Mouse (Mus musculus) midbrain, embryonic 12.5 days (tissue): ENCODE data around the gene Zfp276. TPM values are rescaled to one million over a fixed set of nuclear protein-coding genes. Genes with fewer than 3 reads are reported as not detected.
"Not testable (repeated sequence)": the region's sequence is repeated elsewhere in the genome, so short reads cannot be mapped to it uniquely, and the experiment has no call there.

Source experiments
- ATAC-seq: fragments of 200-750 bp; cut with Nextera tagmentation; 2 replicates; pipeline ENCODE4 v1.8.0; 2017; ENCODE audit warnings: low read depth, moderate TSS enrichment, moderate library complexity; ENCODE audit not compliant: low FRiP score
- H3K27ac ChIP-seq: fragments of 300-500 bp; sonication (generic); replicated peaks from 2 replicates; pipeline ENCODE4 v1.5.1; 2016; ENCODE audit warnings: mild to moderate bottlenecking
- H3K27me3 ChIP-seq: fragments of 300-500 bp; sonication (generic); 2 replicates; pipeline ENCODE4 v1.6.1; 2016; ENCODE audit warnings: mild to moderate bottlenecking
- H3K36me3 ChIP-seq: fragments of 300-500 bp; sonication (generic); 2 replicates; pipeline ENCODE4 v1.6.1; 2016
- H3K4me1 ChIP-seq: fragments of 300-500 bp; sonication (generic); 2 replicates; pipeline ENCODE4 v1.6.1; 2016
- H3K4me2 ChIP-seq: fragments of 300-500 bp; sonication (generic); replicated peaks from 2 replicates; pipeline ENCODE4 v1.6.1; 2016; ENCODE audit warnings: mild to moderate bottlenecking, moderate library complexity
- H3K4me3 ChIP-seq: fragments of 300-500 bp; sonication (generic); 2 replicates; pipeline ENCODE4 v1.5.1; 2016; ENCODE audit warnings: mild to moderate bottlenecking
- H3K9ac ChIP-seq: fragments of 300-500 bp; sonication (generic); replicated peaks from 2 replicates; pipeline ENCODE4 v1.6.1; 2016; ENCODE audit warnings: mild to moderate bottlenecking, moderate library complexity
- H3K9me3 ChIP-seq: fragments of 300-500 bp; sonication (generic); 2 replicates; pipeline ENCODE4 v1.6.1; 2016; ENCODE audit warnings: mild to moderate bottlenecking
- WGBS: fragments of 180-500 bp; shearing (Covaris S2); methylation state at CpG from one replicate; pipeline ENCODE4 v1.1.7; 2016; 5-methylcytosine and 5-hydroxymethylcytosine counted together
- polyA plus RNA-seq: library from polyadenylated mRNA; unstranded; fragments of >200 nt; fragmentation: Nextera tagmentation; extraction: Ambion mirVana; gene quantifications from 2 replicates; pipeline ENCODE4 v1.2.1, GENCODE M21; 2016

Zfp276 gene
- polyA plus RNA-seq, 1 experiment from 2014 or later = 28.2 TPM

GRCm38 (mm10) chr8:123250940-123251339 is 3.1 kb upstream of the Zfp276 start:
- Histone ChIP-seq H3K4me2 (no peak overlapping the region), H3K9ac (no peak overlapping the region), H3K27ac (no peak overlapping the region), H3K4me1 (peaks cover 24% of the 10 kb centered on the region), H3K9me3 (no peaks in the 10 kb centered on the region), H3K27me3 (no peaks in the 10 kb centered on the region), H3K4me3 (no peak overlapping the region), H3K36me3 (peaks cover 57% of the 10 kb centered on the region)
- no peak for ATAC-seq
- 98% methylated on average over 5 of the region's 5 CpGs for WGBS

GRCm38 (mm10) chr8:123252925-123253324 is 1.1 kb upstream of the Zfp276 start:
- no peaks in the 10 kb centered on the region for H3K27me3 ChIP-seq
- peak overlapping the region; percentile 99 for H3K4me2 ChIP-seq
- H3K36me3 ChIP-seq = peaks cover 56% of the 10 kb centered on the region
- H3K9ac ChIP-seq = peak overlapping the region; percentile 96; the same call in 1 of the 2 replicates
- peak overlapping the region; percentile 94 for H3K4me3 ChIP-seq
- H3K4me1 ChIP-seq = peaks cover 26% of the 10 kb centered on the region
- no peak for ATAC-seq
- no peak overlapping the region for H3K27ac ChIP-seq
- no peaks in the 10 kb centered on the region for H3K9me3 ChIP-seq
- 65% methylated on average over 4 of the region's 4 CpGs for WGBS

- Histone ChIP-seq H3K4me2 (peak overlapping the region; percentile 99), H3K36me3 (peaks cover 56% of the 10 kb centered on the region), H3K9ac (peak overlapping the region; percentile 96), H3K9me3 (no peaks in the 10 kb centered on the region), H3K27me3 (no peaks in the 10 kb centered on the region), H3K4me3 (peak overlapping the region; percentile 94), H3K27ac (peak overlapping the region; percentile 87), H3K4me1 (peaks cover 26% of the 10 kb centered on the region)
- under 1% methylated on average over 38 of the region's 40 CpGs for WGBS
- ATAC-seq = peak; percentile 53; the same call in 1 of the 2 replicates
These were observed 420 bp upstream of the Zfp276 start for GRCm38 (mm10) chr8:123253451-123254098.

- no peak for ATAC-seq
- Histone ChIP-seq H3K27ac (no peak overlapping the region), H3K4me2 (peak overlapping the region; percentile 99), H3K27me3 (no peaks in the 10 kb centered on the region), H3K9me3 (no peaks in the 10 kb centered on the region), H3K36me3 (peaks cover 57% of the 10 kb centered on the region), H3K9ac (peak overlapping the region; percentile 96), H3K4me3 (peak overlapping the region; percentile 94), H3K4me1 (peaks cover 26% of the 10 kb centered on the region)
- WGBS = 75% methylated on average over 6 of the region's 6 CpGs
These were observed 1.2 kb downstream of the Zfp276 start for GRCm38 (mm10) chr8:123255170-123255569.

GRCm38 (mm10) chr8:123257114-123257513 is 3.1 kb downstream of the Zfp276 start:
- WGBS = 81% methylated on average over 3 of the region's 3 CpGs
- H3K27ac ChIP-seq = no peak overlapping the region

GRCm38 (mm10) chr8:123257593-123257992 is 3.6 kb downstream of the Zfp276 start:
- H3K4me1 ChIP-seq = peaks cover 24% of the 10 kb centered on the region

More at GRCm38 (mm10) chr8:123257114-123257513, 3.1 kb downstream of the Zfp276 start:
- H3K4me3 ChIP-seq = no peak overlapping the region
- peaks cover 57% of the 10 kb centered on the region for H3K36me3 ChIP-seq
- H3K4me1 ChIP-seq = peaks cover 26% of the 10 kb centered on the region
- H3K4me2 ChIP-seq = no peak overlapping the region
- no peak for ATAC-seq
- H3K9ac ChIP-seq = 0 out of 2 replicates have a peak overlapping the region, but pooled peaks have one; percentile 21
- no peaks in the 10 kb centered on the region for H3K27me3 ChIP-seq
- no peaks in the 10 kb centered on the region for H3K9me3 ChIP-seq

GRCm38 (mm10) chr8:123267926-123268656 is 14.1 kb downstream of the Zfp276 start:
- Histone ChIP-seq H3K27me3 (no peaks in the 10 kb centered on the region), H3K27ac (0 out of 2 replicates have a peak overlapping the region, but pooled peaks have one; percentile 39), H3K4me3 (no peak overlapping the region), H3K9ac (no peak overlapping the region), H3K4me1 (no peaks in the 10 kb centered on the region), H3K9me3 (no peaks in the 10 kb centered on the region), H3K36me3 (peaks cover 76% of the 10 kb centered on the region), H3K4me2 (no peak overlapping the region)
- 0 out of 2 replicates have a peak, but pooled peaks have one; percentile 38 for ATAC-seq
- WGBS = 81% methylated on average over 14 of the region's 14 CpGs

More at GRCm38 (mm10) chr8:123257593-123257992, 3.6 kb downstream of the Zfp276 start:
- peaks cover 57% of the 10 kb centered on the region for H3K36me3 ChIP-seq
- 91% methylated on average over 8 of the region's 8 CpGs for WGBS
- not testable (repeated sequence) for H3K4me3 ChIP-seq, H3K27ac ChIP-seq, ATAC-seq, H3K27me3 ChIP-seq, H3K9ac ChIP-seq, H3K4me2 ChIP-seq, H3K9me3 ChIP-seq

GRCm38 (mm10) chr8:123271147-123271546 is 17.2 kb downstream of the Zfp276 start:
- Histone ChIP-seq H3K27me3 (no peaks in the 10 kb centered on the region), H3K27ac (no peak overlapping the region), H3K4me1 (no peaks in the 10 kb centered on the region), H3K9me3 (no peaks in the 10 kb centered on the region), H3K36me3 (peaks cover 53% of the 10 kb centered on the region), H3K9ac (no peak overlapping the region), H3K4me3 (no peak overlapping the region), H3K4me2 (no peak overlapping the region)
- no peak for ATAC-seq
- WGBS = 91% methylated on average over 10 of the region's 10 CpGs

GRCm38 (mm10) chr8:123271901-123272300 is 17.9 kb downstream of the Zfp276 start:
- no peak for ATAC-seq
- H3K9ac ChIP-seq = no peak overlapping the region
- H3K4me2 ChIP-seq = no peak overlapping the region
- no peak overlapping the region for H3K27ac ChIP-seq
- H3K4me1 ChIP-seq = no peaks in the 10 kb centered on the region
- peaks cover 45% of the 10 kb centered on the region for H3K36me3 ChIP-seq
- H3K27me3 ChIP-seq = no peaks in the 10 kb centered on the region
- WGBS = 76% methylated on average over 4 of the region's 4 CpGs
- H3K4me3 ChIP-seq = no peak overlapping the region
- H3K9me3 ChIP-seq = no peaks in the 10 kb centered on the region

GRCm38 (mm10) chr8:123274447-123274846 is 20.5 kb downstream of the Zfp276 start:
- H3K4me3 ChIP-seq = no peak overlapping the region
- H3K9ac ChIP-seq = no peak overlapping the region
- no peaks in the 10 kb centered on the region for H3K4me1 ChIP-seq
- no peak overlapping the region for H3K27ac ChIP-seq
- H3K36me3 ChIP-seq = peaks cover 20% of the 10 kb centered on the region
- WGBS = 88% methylated on average over 5 of the region's 5 CpGs
- ATAC-seq = no peak
- H3K9me3 ChIP-seq = no peaks in the 10 kb centered on the region
- H3K4me2 ChIP-seq = no peak overlapping the region
- no peaks in the 10 kb centered on the region for H3K27me3 ChIP-seq

- Histone ChIP-seq H3K9ac (no peak overlapping the region), H3K4me1 (no peaks in the 10 kb centered on the region), H3K36me3 (peaks cover 13% of the 10 kb centered on the region; the same call in 1 of the 2 replicates), H3K27me3 (no peaks in the 10 kb centered on the region), H3K4me2 (no peak overlapping the region), H3K9me3 (no peaks in the 10 kb centered on the region), H3K27ac (no peak overlapping the region), H3K4me3 (no peak overlapping the region)
- WGBS = 96% methylated on average over 12 of the region's 12 CpGs
- ATAC-seq = no peak
These were observed 21.1 kb downstream of the Zfp276 start for GRCm38 (mm10) chr8:123275096-123275495.

- H3K4me3 ChIP-seq = no peak overlapping the region
- peaks cover 26% of the 10 kb centered on the region; the same call in 1 of the 2 replicates for H3K36me3 ChIP-seq
- 84% methylated on average over 7 of the region's 7 CpGs for WGBS
These were observed 24.4 kb downstream of the Zfp276 start for GRCm38 (mm10) chr8:123278445-123278844.

More at GRCm38 (mm10) chr8:123278445-123278844, 24.4 kb downstream of the Zfp276 start:
- Histone ChIP-seq H3K4me1 (no peaks in the 10 kb centered on the region), H3K27me3 (no peaks in the 10 kb centered on the region), H3K27ac (no peak overlapping the region), H3K4me2 (no peak overlapping the region), H3K9me3 (no peaks in the 10 kb centered on the region), H3K9ac (no peak overlapping the region)
- no peak for ATAC-seq
